Mouse (Mus musculus) neural tube, embryonic 13.5 days (tissue): ENCODE measurements around the gene Magea2. TPM values are rescaled to one million over a fixed set of nuclear protein-coding genes. Genes with fewer than 3 reads are reported as not detected.
"Not testable (repeated sequence)": the region's sequence is repeated elsewhere in the genome, so short reads cannot be mapped to it uniquely, and the experiment has no call there.

Experiments used
- ATAC-seq: fragments of 200-750 bp; cut with Nextera tagmentation; 2 replicates; pipeline ENCODE4 v1.8.0; 2017; ENCODE audit warnings: low read depth, mild to moderate bottlenecking, moderate TSS enrichment, moderate library complexity
- H3K27ac ChIP-seq: fragments of 300-500 bp; sonication (generic); replicated peaks from 2 replicates; pipeline ENCODE4 v1.5.1; 2015; ENCODE audit warnings: moderate library complexity, mild to moderate bottlenecking, inconsistent platforms
- H3K27me3 ChIP-seq: fragments of 300-500 bp; sonication (generic); 2 replicates; pipeline ENCODE4 v1.6.1; 2015; ENCODE audit warnings: mild to moderate bottlenecking, inconsistent platforms
- H3K36me3 ChIP-seq: fragments of 300-500 bp; sonication (generic); 2 replicates; pipeline ENCODE4 v1.6.1; 2015; ENCODE audit warnings: mild to moderate bottlenecking, inconsistent platforms
- H3K4me1 ChIP-seq: fragments of 300-500 bp; sonication (generic); replicated peaks from 2 replicates; pipeline ENCODE4 v1.6.1; 2015; ENCODE audit warnings: inconsistent platforms
- H3K4me2 ChIP-seq: fragments of 300-500 bp; sonication (generic); 2 replicates; pipeline ENCODE4 v1.6.1; 2015; ENCODE audit warnings: inconsistent platforms, mild to moderate bottlenecking, moderate library complexity
- H3K4me3 ChIP-seq: fragments of 300-500 bp; sonication (generic); 2 replicates; pipeline ENCODE4 v1.5.1; 2015; ENCODE audit warnings: mild to moderate bottlenecking, inconsistent platforms
- H3K9ac ChIP-seq: fragments of 300-500 bp; sonication (generic); 2 replicates; pipeline ENCODE4 v1.6.1; 2015; ENCODE audit warnings: moderate library complexity, mild to moderate bottlenecking, inconsistent platforms
- H3K9me3 ChIP-seq: fragments of 300-500 bp; sonication (generic); 2 replicates; pipeline ENCODE4 v1.6.1; 2016; ENCODE audit warnings: inconsistent platforms
- WGBS: fragments of 180-500 bp; shearing (Covaris S2); methylation state at CpG from one replicate; pipeline ENCODE4 v1.1.7; 2015; 5-methylcytosine and 5-hydroxymethylcytosine counted together
- polyA plus RNA-seq: library from polyadenylated mRNA; unstranded; fragments of >200 nt; fragmentation: Nextera tagmentation; extraction: Ambion mirVana; gene quantifications from 2 replicates; pipeline ENCODE4 v1.2.1, GENCODE M21; 2015

Gene Magea2
- not detected in 2 replicates for polyA plus RNA-seq

- not testable (repeated sequence) for H3K4me1 ChIP-seq, H3K27ac ChIP-seq, H3K9me3 ChIP-seq, H3K27me3 ChIP-seq, H3K9ac ChIP-seq, H3K36me3 ChIP-seq, H3K4me3 ChIP-seq, ATAC-seq, H3K4me2 ChIP-seq
- WGBS, result 77% methylated on average over 4 of the region's 4 CpGs
Observed at GRCm38 (mm10) chrX:155093566-155093965, at the start of gene Magea2. TSS of gene Magea2 (minus strand) at chrX:155093666.

- H3K27me3 ChIP-seq, H3K4me3 ChIP-seq, H3K9me3 ChIP-seq, H3K36me3 ChIP-seq, H3K27ac ChIP-seq, H3K4me1 ChIP-seq, ATAC-seq, H3K9ac ChIP-seq, H3K4me2 ChIP-seq: not testable (repeated sequence)
- WGBS, result 76% methylated on average over 3 of the region's 3 CpGs
Observed at GRCm38 (mm10) chrX:155128312-155128711, 34.8 kb upstream of the Magea2 start, which contains the start of gene Cldn34b2. TSS of gene Cldn34b2 (minus strand) at chrX:155128412.

- no peaks in the 10 kb centered on the region for H3K9me3 ChIP-seq
- no peak overlapping the region for H3K4me2 ChIP-seq
- no peaks in the 10 kb centered on the region for H3K36me3 ChIP-seq
- no peaks in the 10 kb centered on the region for H3K4me1 ChIP-seq
- no peaks in the 10 kb centered on the region for H3K27me3 ChIP-seq
- H3K4me3 ChIP-seq, result no peak overlapping the region
- no peak overlapping the region for H3K27ac ChIP-seq
- no peak overlapping the region for H3K9ac ChIP-seq
- ATAC-seq, result no peak
Observed at GRCm38 (mm10) chrX:155098024-155098423, 4.6 kb upstream of the Magea2 start.

GRCm38 (mm10) chrX:155089693-155090092 is 3.8 kb downstream of the Magea2 start, which contains the start of gene Magea1:
TSS of gene Magea1 (minus strand) at chrX:155089793.
- WGBS, result 60% methylated on average over 1 of the region's 2 CpGs
- H3K4me3 ChIP-seq, H3K27ac ChIP-seq, H3K4me1 ChIP-seq, H3K27me3 ChIP-seq, H3K4me2 ChIP-seq, ATAC-seq, H3K9ac ChIP-seq, H3K9me3 ChIP-seq, H3K36me3 ChIP-seq: not testable (repeated sequence)

GRCm38 (mm10) chrX:155063045-155063444 is 30.4 kb downstream of the Magea2 start, which contains the start of gene Magea5:
TSS of gene Magea5 (minus strand) at chrX:155063145.
- not testable (repeated sequence) for H3K36me3 ChIP-seq, H3K27ac ChIP-seq, H3K4me3 ChIP-seq, H3K27me3 ChIP-seq, H3K9ac ChIP-seq, ATAC-seq, H3K4me1 ChIP-seq, H3K9me3 ChIP-seq, H3K4me2 ChIP-seq
- WGBS, result 91% methylated on average over 16 of the region's 16 CpGs

- H3K36me3 ChIP-seq, H3K27ac ChIP-seq, H3K27me3 ChIP-seq, H3K4me1 ChIP-seq, H3K9ac ChIP-seq, ATAC-seq, H3K4me3 ChIP-seq, H3K9me3 ChIP-seq, H3K4me2 ChIP-seq: not testable (repeated sequence)
- 87% methylated on average over 11 of the region's 11 CpGs for WGBS
Observed at GRCm38 (mm10) chrX:154995750-154996149, 97.7 kb downstream of the Magea2 start, which contains the start of gene Magea8. TSS of gene Magea8 (minus strand) at chrX:154995850.

Other genes starting within 250 kb of the Magea2 start
- gene Cldn34b1, start 203.4 kb downstream of the Magea2 start, polyA plus RNA-seq, result not detected in 2 replicates
- gene Magea6, start 157.7 kb downstream of the Magea2 start, polyA plus RNA-seq, result not detected in 2 replicates
- gene Magea3, start 144.2 kb downstream of the Magea2 start, polyA plus RNA-seq, result not detected in 2 replicates
- gene Magea8, start 97.8 kb downstream of the Magea2 start, polyA plus RNA-seq, result not detected in 2 replicates
- gene Magea5, start 30.5 kb downstream of the Magea2 start, polyA plus RNA-seq, result not detected in 2 replicates
- not detected in 2 replicates for gene Magea1, start 3.9 kb downstream of the Magea2 start, polyA plus RNA-seq
- gene Cldn34b2, start 34.7 kb upstream of the Magea2 start, polyA plus RNA-seq, result not detected in 2 replicates
- 79.9 and 92.8 TPM in 2 replicates for gene Sat1, start 122.8 kb upstream of the Magea2 start, polyA plus RNA-seq
- gene Acot9, start 168.8 kb upstream of the Magea2 start, polyA plus RNA-seq, result 42.2 and 46.0 TPM in 2 replicates
- 109 and 120 TPM in 2 replicates for gene Prdx4, start 247.1 kb upstream of the Magea2 start, polyA plus RNA-seq